Mouse (Mus musculus) forebrain, embryonic 15.5 days (tissue): ENCODE results near the gene Cav2. TPM values are rescaled to one million over a fixed set of nuclear protein-coding genes. Genes with fewer than 3 reads are reported as not detected.

ENCODE experiments used
- ATAC-seq: fragments of 200-750 bp; cut with Nextera tagmentation; replicated peaks from 2 replicates; pipeline ENCODE4 v1.8.0; 2017; ENCODE audit warnings: mild to moderate bottlenecking, moderate TSS enrichment, moderate library complexity
- H3K27ac ChIP-seq: fragments of 300-500 bp; sonication (generic); replicated peaks from 2 replicates; pipeline ENCODE4 v1.5.1; 2015; ENCODE audit warnings: mild to moderate bottlenecking, inconsistent platforms
- H3K27me3 ChIP-seq: fragments of 300-500 bp; sonication (generic); 2 replicates; pipeline ENCODE4 v1.6.1; 2015; ENCODE audit warnings: inconsistent platforms
- H3K36me3 ChIP-seq: fragments of 300-500 bp; sonication (generic); 2 replicates; pipeline ENCODE4 v1.6.1; 2015; ENCODE audit warnings: mild to moderate bottlenecking, inconsistent platforms
- H3K4me1 ChIP-seq: fragments of 300-500 bp; sonication (generic); 2 replicates; pipeline ENCODE4 v1.6.1; 2015; ENCODE audit warnings: inconsistent platforms
- H3K4me2 ChIP-seq: fragments of 300-500 bp; sonication (generic); replicated peaks from 2 replicates; pipeline ENCODE4 v1.6.1; 2015; ENCODE audit warnings: mild to moderate bottlenecking, inconsistent platforms
- H3K4me3 ChIP-seq: fragments of 300-500 bp; sonication (generic); 2 replicates; pipeline ENCODE4 v1.5.1; 2015; ENCODE audit warnings: mild to moderate bottlenecking, inconsistent platforms
- H3K9ac ChIP-seq: fragments of 300-500 bp; sonication (generic); replicated peaks from 2 replicates; pipeline ENCODE4 v1.6.1; 2015; ENCODE audit warnings: mild to moderate bottlenecking, inconsistent platforms
- H3K9me3 ChIP-seq: fragments of 300-500 bp; sonication (generic); 2 replicates; pipeline ENCODE4 v1.6.1; 2016; ENCODE audit warnings: inconsistent platforms
- WGBS: fragments of 180-500 bp; shearing (Covaris S2); methylation state at CpG from one replicate; pipeline ENCODE4 v1.1.7; 2015; ENCODE audit warnings: mixed read lengths; 5-methylcytosine and 5-hydroxymethylcytosine counted together
- polyA plus RNA-seq: library from polyadenylated mRNA; unstranded; fragments of >200 nt; fragmentation: Nextera tagmentation; extraction: Ambion mirVana; gene quantifications from 2 replicates; pipeline ENCODE4 v1.2.1, GENCODE M21; 2015

Cav2 gene
- polyA plus RNA-seq, result 10.9 and 12.0 TPM in 2 replicates

- H3K4me1 ChIP-seq, result peaks cover 6% of the 10 kb centered on the region
- H3K4me3 ChIP-seq, result peak within 1 kb of the TSS; percentile 46
- H3K36me3 ChIP-seq, result no peaks in the 10 kb centered on the region
- no peaks in the 10 kb centered on the region for H3K27me3 ChIP-seq
- H3K4me2 ChIP-seq, result peak within 1 kb of the TSS; percentile 86
- H3K9ac ChIP-seq, result peak within 1 kb of the TSS; percentile 54
- peak; percentile 96 for ATAC-seq
- under 1% methylated on average over 40 of the region's 40 CpGs for WGBS
- H3K27ac ChIP-seq, result no peak within 1 kb of the TSS; the same call in 1 of the 2 replicates
- H3K9me3 ChIP-seq, result no peaks in the 10 kb centered on the region
Observed at GRCm38 (mm10) chr6:17280939-17281756, at the start of gene Cav2. Cav2 (plus strand) TSS chr6:17281185.

GRCm38 (mm10) chr6:17239693-17240092 lies 41.3 kb upstream of the Cav2 start:
- Histone ChIP-seq H3K27me3 (no peaks in the 10 kb centered on the region), H3K4me3 (no peak overlapping the region), H3K9me3 (no peaks in the 10 kb centered on the region), H3K4me2 (no peak overlapping the region), H3K36me3 (no peaks in the 10 kb centered on the region), H3K9ac (no peak overlapping the region), H3K27ac (no peak overlapping the region), H3K4me1 (no peaks in the 10 kb centered on the region)
- WGBS, result 91% methylated on average over 1 of the region's 1 CpGs
- ATAC-seq, result no peak

- 90% methylated on average over 1 of the region's 1 CpGs for WGBS
- Histone ChIP-seq H3K4me1 (no peaks in the 10 kb centered on the region), H3K27ac (no peak overlapping the region), H3K9ac (no peak overlapping the region), H3K4me2 (no peak overlapping the region), H3K27me3 (no peaks in the 10 kb centered on the region), H3K9me3 (no peaks in the 10 kb centered on the region), H3K4me3 (no peak overlapping the region), H3K36me3 (no peaks in the 10 kb centered on the region)
- ATAC-seq, result no peak
Observed at GRCm38 (mm10) chr6:17241013-17241412, 40.0 kb upstream of the Cav2 start.

GRCm38 (mm10) chr6:17246959-17247358 lies 34.0 kb upstream of the Cav2 start:
- Histone ChIP-seq H3K4me1 (peaks cover 13% of the 10 kb centered on the region), H3K4me3 (no peak overlapping the region), H3K27me3 (no peaks in the 10 kb centered on the region), H3K27ac (no peak overlapping the region), H3K9me3 (no peaks in the 10 kb centered on the region), H3K36me3 (no peaks in the 10 kb centered on the region), H3K4me2 (no peak overlapping the region), H3K9ac (no peak overlapping the region)
- 93% methylated on average over 2 of the region's 2 CpGs for WGBS
- no peak for ATAC-seq

GRCm38 (mm10) chr6:17247673-17248072 lies 33.3 kb upstream of the Cav2 start:
- Histone ChIP-seq H3K4me1 (peaks cover 13% of the 10 kb centered on the region), H3K9me3 (no peaks in the 10 kb centered on the region), H3K4me2 (no peak overlapping the region), H3K27me3 (no peaks in the 10 kb centered on the region), H3K27ac (no peak overlapping the region), H3K36me3 (no peaks in the 10 kb centered on the region), H3K4me3 (no peak overlapping the region), H3K9ac (no peak overlapping the region)
- 56% methylated on average over 3 of the region's 3 CpGs for WGBS
- no peak for ATAC-seq

GRCm38 (mm10) chr6:17248241-17248640 lies 32.7 kb upstream of the Cav2 start:
- 14% methylated on average over 1 of the region's 1 CpGs for WGBS
- H3K4me3 ChIP-seq, result no peak overlapping the region

GRCm38 (mm10) chr6:17251958-17252357 lies 29.0 kb upstream of the Cav2 start:
- H3K27me3 ChIP-seq, result no peaks in the 10 kb centered on the region
- no peaks in the 10 kb centered on the region for H3K36me3 ChIP-seq
- WGBS, result 44% methylated on average over 1 of the region's 1 CpGs

More at GRCm38 (mm10) chr6:17248241-17248640, 32.7 kb upstream of the Cav2 start:
- no peak overlapping the region for H3K27ac ChIP-seq
- H3K9ac ChIP-seq, result no peak overlapping the region
- H3K4me2 ChIP-seq, result no peak overlapping the region
- H3K27me3 ChIP-seq, result no peaks in the 10 kb centered on the region
- no peaks in the 10 kb centered on the region for H3K36me3 ChIP-seq
- H3K9me3 ChIP-seq, result no peaks in the 10 kb centered on the region
- ATAC-seq, result peak; percentile 91
- peaks cover 13% of the 10 kb centered on the region for H3K4me1 ChIP-seq

GRCm38 (mm10) chr6:17258142-17258541 lies 22.8 kb upstream of the Cav2 start:
- Histone ChIP-seq H3K27me3 (no peaks in the 10 kb centered on the region), H3K9ac (no peak overlapping the region), H3K36me3 (no peaks in the 10 kb centered on the region), H3K27ac (no peak overlapping the region), H3K4me1 (no peaks in the 10 kb centered on the region), H3K9me3 (no peaks in the 10 kb centered on the region), H3K4me2 (no peak overlapping the region), H3K4me3 (no peak overlapping the region)
- no peak for ATAC-seq
- WGBS, result 96% methylated on average over 1 of the region's 1 CpGs

More at GRCm38 (mm10) chr6:17251958-17252357, 29.0 kb upstream of the Cav2 start:
- no peak overlapping the region for H3K9ac ChIP-seq
- ATAC-seq, result no peak
- no peaks in the 10 kb centered on the region for H3K9me3 ChIP-seq
- no peak overlapping the region for H3K4me3 ChIP-seq
- no peak overlapping the region for H3K4me2 ChIP-seq
- H3K4me1 ChIP-seq, result peaks cover 13% of the 10 kb centered on the region
- no peak overlapping the region for H3K27ac ChIP-seq

GRCm38 (mm10) chr6:17258911-17259310 lies 22.1 kb upstream of the Cav2 start:
- Histone ChIP-seq H3K9ac (no peak overlapping the region), H3K27ac (no peak overlapping the region), H3K9me3 (no peaks in the 10 kb centered on the region), H3K4me2 (no peak overlapping the region), H3K36me3 (no peaks in the 10 kb centered on the region), H3K4me3 (no peak overlapping the region), H3K27me3 (no peaks in the 10 kb centered on the region), H3K4me1 (no peaks in the 10 kb centered on the region)
- ATAC-seq, result no peak
- WGBS, result 90% methylated on average over 1 of the region's 1 CpGs

GRCm38 (mm10) chr6:17262786-17263185 lies 18.2 kb upstream of the Cav2 start:
- Histone ChIP-seq H3K9ac (no peak overlapping the region), H3K4me3 (no peak overlapping the region), H3K27me3 (no peaks in the 10 kb centered on the region), H3K36me3 (no peaks in the 10 kb centered on the region), H3K27ac (no peak overlapping the region), H3K9me3 (no peaks in the 10 kb centered on the region), H3K4me2 (no peak overlapping the region), H3K4me1 (no peaks in the 10 kb centered on the region)
- WGBS, result 62% methylated on average over 2 of the region's 2 CpGs
- no peak for ATAC-seq

- 83% methylated on average over 4 of the region's 4 CpGs for WGBS
- ATAC-seq, result no peak
- no peaks in the 10 kb centered on the region for H3K27me3 ChIP-seq
Observed at GRCm38 (mm10) chr6:17265043-17265442, 15.9 kb upstream of the Cav2 start.

GRCm38 (mm10) chr6:17266466-17266865 lies 14.5 kb upstream of the Cav2 start:
- Histone ChIP-seq H3K4me2 (no peak overlapping the region), H3K27ac (no peak overlapping the region), H3K36me3 (no peaks in the 10 kb centered on the region), H3K4me3 (no peak overlapping the region), H3K9me3 (no peaks in the 10 kb centered on the region), H3K9ac (no peak overlapping the region), H3K4me1 (no peaks in the 10 kb centered on the region), H3K27me3 (no peaks in the 10 kb centered on the region)
- WGBS, result 82% methylated on average over 3 of the region's 3 CpGs
- no peak for ATAC-seq

More at GRCm38 (mm10) chr6:17265043-17265442, 15.9 kb upstream of the Cav2 start:
- H3K9ac ChIP-seq, result no peak overlapping the region
- H3K4me2 ChIP-seq, result no peak overlapping the region
- H3K27ac ChIP-seq, result no peak overlapping the region
- no peak overlapping the region for H3K4me3 ChIP-seq
- H3K36me3 ChIP-seq, result no peaks in the 10 kb centered on the region
- H3K4me1 ChIP-seq, result no peaks in the 10 kb centered on the region
- no peaks in the 10 kb centered on the region for H3K9me3 ChIP-seq
